Comparison of ENCODE assay signal across 1 mouse cellular context in the genomic region with DNA sequence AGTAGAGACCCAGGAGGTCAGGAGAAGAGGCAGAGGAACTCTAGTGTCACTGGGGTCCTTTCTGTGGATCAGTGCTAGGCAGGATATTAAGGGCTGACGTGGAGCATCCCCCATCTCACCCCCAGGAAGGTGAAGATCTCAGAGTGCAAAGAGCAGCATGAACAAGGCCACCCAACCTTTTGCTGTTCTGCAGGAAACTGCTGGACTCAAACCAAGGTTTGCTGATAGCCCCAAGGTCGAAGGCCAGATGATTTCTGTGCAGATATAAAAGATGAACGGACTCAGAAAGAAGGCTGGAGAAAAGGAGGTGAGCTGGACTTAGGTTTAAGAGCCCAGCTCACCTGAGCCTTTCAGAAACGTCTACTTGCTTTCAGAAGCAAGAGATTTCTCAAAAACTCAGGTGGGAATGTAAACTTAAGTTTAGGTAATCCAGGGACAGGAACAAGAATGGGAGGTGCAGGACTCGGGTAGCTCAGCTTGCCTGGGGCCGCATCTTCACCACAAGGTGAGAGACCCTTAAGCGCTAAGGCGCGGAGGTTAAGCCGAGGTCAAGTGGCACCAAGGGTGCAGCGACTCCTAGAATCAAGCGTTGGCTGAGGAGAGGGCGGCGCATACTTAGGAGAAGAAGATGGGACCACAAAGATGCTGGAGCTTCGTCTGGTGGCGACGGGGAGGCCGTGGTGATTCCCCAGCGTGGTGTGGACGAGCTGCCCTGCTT.
TF ChIP-seq lines count a peak whose summit lies in the region.

No protein-coding gene starts in this region.

TF ChIP-seq in MEL, 35 proteins besides CTCF, POLR2A, EP300 and RAD21 (continued from another document):
- no peak for TF ChIP-seq ZKSCAN1 (IDR thresholded peaks at IDR 0.05; ENCODE audit: low read depth, low read length)
- TF ChIP-seq ETS1 (IDR thresholded peaks at IDR 0.05; ENCODE audit: low read depth, low read length): no peak
